In the genomic region with DNA sequence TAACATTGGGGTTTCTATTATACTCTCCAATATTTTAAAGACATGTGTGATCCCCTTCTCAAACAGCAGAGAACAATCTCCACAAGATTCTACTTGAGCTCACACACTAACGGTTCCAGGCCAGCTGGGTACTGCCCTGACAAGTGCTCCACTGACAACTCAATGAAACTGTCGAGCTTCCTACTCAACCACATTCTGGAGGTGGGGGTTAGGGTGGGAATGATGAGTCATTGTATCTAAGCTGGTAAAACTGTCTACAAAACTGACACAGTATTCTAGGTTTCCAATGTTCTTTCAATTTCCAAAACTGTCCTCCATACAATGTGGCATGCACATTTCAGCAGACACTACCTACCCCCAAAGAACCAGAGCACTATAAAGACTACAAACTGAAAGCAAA, we compare ENCODE assay signal across 1 mouse cellular context.
TF ChIP-seq lines count a peak whose summit lies in the region.

No protein-coding gene starts in this region.

TF ChIP-seq in CH12.LX, 34 proteins besides CTCF, POLR2A, EP300 and RAD21 (continued from another document):
- no peak for TF ChIP-seq SMC3 (IDR thresholded peaks at IDR 0.05; ENCODE audit: low read depth, low read length)
